Mouse (Mus musculus) G1E-ER4 (cell line): ENCODE results near the gene Gigyf1. TPM values are rescaled to one million over a fixed set of nuclear protein-coding genes. Genes with fewer than 3 reads are reported as not detected.

Experiments
- GATA1 ChIP-seq: IDR thresholded peaks from one replicate; pipeline ENCODE4 v1.8.0; 2012; ENCODE audit warnings: low read length, inconsistent platforms
- polyA plus RNA-seq: library from polyadenylated mRNA; stranded (reverse); fragments of >175 nt; gene quantifications from 2 replicates; pipeline ENCODE4 v1.2.3, GENCODE M21; 2012

Gene Gigyf1
- polyA plus RNA-seq, 1 experiment, result 54.1 TPM

GRCm38 (mm10) chr5:137510573-137511390 is 7.6 kb upstream of the Gigyf1 start:
- no peak for TF ChIP-seq GATA1

GRCm38 (mm10) chr5:137511706-137512105 is 6.6 kb upstream of the Gigyf1 start:
- TF ChIP-seq GATA1, result no peak

GRCm38 (mm10) chr5:137512847-137513794 is 5.2 kb upstream of the Gigyf1 start:
- no peak for TF ChIP-seq GATA1

GRCm38 (mm10) chr5:137513951-137514721 is 4.2 kb upstream of the Gigyf1 start:
- TF ChIP-seq GATA1, result no peak

- TF ChIP-seq GATA1, result no peak
These were observed 3.5 kb upstream of the Gigyf1 start for GRCm38 (mm10) chr5:137514811-137515210.

- no peak for TF ChIP-seq GATA1
These were observed 1.6 kb downstream of the Gigyf1 start for GRCm38 (mm10) chr5:137519691-137520550.

GRCm38 (mm10) chr5:137521861-137522260 is 3.5 kb downstream of the Gigyf1 start:
- no peak for TF ChIP-seq GATA1

GRCm38 (mm10) chr5:137522711-137523110 is 4.4 kb downstream of the Gigyf1 start:
- no peak for TF ChIP-seq GATA1

- no peak for TF ChIP-seq GATA1
These were observed 5.3 kb downstream of the Gigyf1 start for GRCm38 (mm10) chr5:137523396-137524250.

GRCm38 (mm10) chr5:137524251-137524515 is 5.8 kb downstream of the Gigyf1 start:
- TF ChIP-seq GATA1, result no peak

- TF ChIP-seq GATA1, result no peak
These were observed 6.3 kb downstream of the Gigyf1 start for GRCm38 (mm10) chr5:137524671-137525070.

- no peak for TF ChIP-seq GATA1
These were observed 7.2 kb downstream of the Gigyf1 start for GRCm38 (mm10) chr5:137525511-137525910.

GRCm38 (mm10) chr5:137526192-137526936 is 8.0 kb downstream of the Gigyf1 start:
- no peak for TF ChIP-seq GATA1
